Mouse (Mus musculus) stomach, embryonic 14.5 days (tissue): ENCODE results near the gene Mfrp. TPM values are rescaled to one million over a fixed set of nuclear protein-coding genes. Genes with fewer than 3 reads are reported as not detected.

Experiments
- ATAC-seq: fragments of 200-750 bp; cut with Nextera tagmentation; 2 replicates; pipeline ENCODE4 v1.8.0; 2017; ENCODE audit warnings: low read depth, moderate TSS enrichment; ENCODE audit not compliant: insufficient number of reproducible peaks, insufficient read depth, low FRiP score
- H3K27ac ChIP-seq: fragments of 300-500 bp; sonication (generic); 2 replicates; pipeline ENCODE4 v1.5.1; 2014; ENCODE audit warnings: mild to moderate bottlenecking, low read length, moderate library complexity, mixed read lengths
- H3K27me3 ChIP-seq: fragments of 300-500 bp; sonication (generic); 2 replicates; pipeline ENCODE4 v1.6.1; 2014; ENCODE audit warnings: low read length, control low read depth, mixed read lengths; ENCODE audit not compliant: control insufficient read depth, insufficient read depth
- H3K36me3 ChIP-seq: fragments of 300-500 bp; sonication (generic); 2 replicates; pipeline ENCODE4 v1.6.1; 2014; ENCODE audit warnings: mild to moderate bottlenecking, control low read depth, low read length, moderate library complexity, mixed read lengths; ENCODE audit not compliant: control insufficient read depth, insufficient read depth
- H3K4me1 ChIP-seq: fragments of 300-500 bp; sonication (generic); 2 replicates; pipeline ENCODE4 v1.6.1; 2014; ENCODE audit warnings: low read length, control low read depth, mixed read lengths; ENCODE audit not compliant: control insufficient read depth, insufficient read depth
- H3K4me2 ChIP-seq: fragments of 300-500 bp; sonication (generic); replicated peaks from 2 replicates; pipeline ENCODE4 v1.6.1; 2014; ENCODE audit warnings: low read depth, low read length, control low read depth
- H3K4me3 ChIP-seq: fragments of 300-500 bp; sonication (generic); 2 replicates; pipeline ENCODE4 v1.5.1; 2014; ENCODE audit warnings: low read depth, low read length, control low read depth
- H3K9ac ChIP-seq: fragments of 300-500 bp; sonication (generic); replicated peaks from 2 replicates; pipeline ENCODE4 v1.6.1; 2014; ENCODE audit warnings: low read depth, mild to moderate bottlenecking, control low read depth, low read length, moderate library complexity, mixed read lengths
- H3K9me3 ChIP-seq: fragments of 300-500 bp; sonication (generic); 2 replicates; pipeline ENCODE4 v1.6.1; 2016; ENCODE audit warnings: low read depth, low read length, control low read depth; ENCODE audit not compliant: control insufficient read depth
- WGBS: fragments of 180-500 bp; shearing (Covaris S2); extraction: QIAGEN DNeasy Blood & Tissue Kit; methylation state at CpG from one replicate; pipeline ENCODE4 v1.1.7; 2014; 5-methylcytosine and 5-hydroxymethylcytosine counted together
- polyA plus RNA-seq: library from polyadenylated mRNA; unstranded; fragments of >200 nt; fragmentation: Nextera tagmentation; extraction: Ambion mirVana; gene quantifications from 2 replicates; pipeline ENCODE4 v1.2.1, GENCODE M21; 2014

Gene Mfrp
- polyA plus RNA-seq, 1 experiment from 2014 or later: 0.26 TPM

GRCm38 (mm10) chr9:44113105-44113789 lies 11.7 kb downstream of the Mfrp start, which contains the start of the genes Gm49380 and Rnf26:
Gene Gm49380, minus strand, starts transcription at chr9:44113500.
Gene Rnf26, minus strand, starts transcription at chr9:44113517.
- Histone ChIP-seq H3K9ac (peak within 1 kb of the TSS; percentile 79), H3K27ac (peak within 1 kb of the TSS; percentile 75; the same call in 1 of the 2 replicates), H3K4me2 (peak within 1 kb of the TSS; percentile 46), H3K27me3 (no peaks in the 10 kb centered on the region), H3K36me3 (no peaks in the 10 kb centered on the region), H3K4me1 (peaks cover 23% of the 10 kb centered on the region), H3K9me3 (no peaks in the 10 kb centered on the region), H3K4me3 (peak within 1 kb of the TSS; percentile 78)
- WGBS: 1% methylated on average over 51 of the region's 51 CpGs
- peak; percentile 93 for ATAC-seq

- WGBS: 75% methylated on average over 2 of the region's 2 CpGs
- ATAC-seq: no peak
Observed at GRCm38 (mm10) chr9:44114453-44114852, 12.9 kb downstream of the Mfrp start.

DNA sequence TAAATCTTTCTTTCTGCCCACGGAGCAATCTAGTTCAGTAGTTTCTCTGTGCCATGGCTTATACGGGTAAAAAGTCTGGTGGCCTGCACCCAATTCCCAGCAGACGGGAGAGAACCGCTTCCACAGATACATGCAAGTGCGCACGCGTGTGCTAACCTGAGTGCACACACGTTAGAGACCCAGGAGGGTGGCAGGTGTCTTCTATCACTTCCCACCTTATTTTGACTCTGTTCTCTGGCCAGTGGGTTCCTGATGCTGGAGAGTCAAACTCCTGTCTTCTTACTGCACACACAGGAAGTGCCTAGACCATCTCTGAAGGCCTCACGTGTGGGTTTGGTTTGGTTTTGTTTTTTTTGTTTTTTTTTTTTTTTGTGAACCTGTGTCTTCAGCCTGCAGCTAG lies 14.1 kb downstream of the Mfrp start:
- ATAC-seq: no peak
- no peak overlapping the region for H3K27ac ChIP-seq
- no peak overlapping the region for H3K9ac ChIP-seq
- no peak overlapping the region for H3K4me2 ChIP-seq
- WGBS: 83% methylated on average over 9 of the region's 9 CpGs
- H3K4me3 ChIP-seq: no peak overlapping the region
- H3K27me3 ChIP-seq: no peaks in the 10 kb centered on the region
- H3K36me3 ChIP-seq: no peaks in the 10 kb centered on the region
- H3K9me3 ChIP-seq: no peaks in the 10 kb centered on the region
- H3K4me1 ChIP-seq: peaks cover under 1% of the 10 kb centered on the region; the same call in 1 of the 2 replicates

More at GRCm38 (mm10) chr9:44114453-44114852, 12.9 kb downstream of the Mfrp start:
- Histone ChIP-seq H3K9me3 (no peaks in the 10 kb centered on the region), H3K9ac (no peak overlapping the region), H3K4me2 (no peak overlapping the region), H3K27me3 (no peaks in the 10 kb centered on the region), H3K36me3 (no peaks in the 10 kb centered on the region), H3K4me3 (no peak overlapping the region), H3K4me1 (peaks cover 12% of the 10 kb centered on the region), H3K27ac (no peak overlapping the region)

DNA sequence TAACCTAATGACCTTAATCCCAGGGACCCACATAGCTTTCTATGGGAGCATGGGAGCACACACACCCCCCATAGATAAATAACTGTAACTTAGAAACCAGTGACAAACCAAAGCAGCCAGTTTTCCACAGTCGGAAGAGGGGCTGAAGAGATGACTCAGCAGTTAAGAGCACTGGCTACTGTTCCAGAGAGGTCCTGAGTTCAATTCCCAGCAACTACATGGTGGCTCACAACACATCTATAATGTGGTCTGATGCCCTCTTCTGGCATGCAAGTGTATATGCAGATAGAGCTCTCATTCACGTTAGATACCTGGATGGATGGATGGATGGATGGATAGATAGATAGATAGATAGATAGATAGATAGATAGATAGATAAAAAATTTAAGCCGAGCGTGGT lies 14.7 kb downstream of the Mfrp start:
- no peak overlapping the region for H3K4me3 ChIP-seq
- 88% methylated on average over 4 of the region's 4 CpGs for WGBS
- no peaks in the 10 kb centered on the region for H3K4me1 ChIP-seq
- no peaks in the 10 kb centered on the region for H3K9me3 ChIP-seq
- H3K4me2 ChIP-seq: no peak overlapping the region
- no peak overlapping the region for H3K9ac ChIP-seq
- ATAC-seq: no peak
- no peaks in the 10 kb centered on the region for H3K36me3 ChIP-seq
- H3K27me3 ChIP-seq: no peaks in the 10 kb centered on the region
- H3K27ac ChIP-seq: no peak overlapping the region

GRCm38 (mm10) chr9:44119011-44119410 lies 17.5 kb downstream of the Mfrp start:
- no peak for ATAC-seq
- Histone ChIP-seq H3K4me3 (no peak overlapping the region), H3K9ac (no peak overlapping the region), H3K9me3 (no peaks in the 10 kb centered on the region), H3K36me3 (no peaks in the 10 kb centered on the region), H3K4me1 (no peaks in the 10 kb centered on the region), H3K4me2 (no peak overlapping the region), H3K27ac (no peak overlapping the region), H3K27me3 (no peaks in the 10 kb centered on the region)
- WGBS: 54% methylated on average over 5 of the region's 5 CpGs

DNA sequence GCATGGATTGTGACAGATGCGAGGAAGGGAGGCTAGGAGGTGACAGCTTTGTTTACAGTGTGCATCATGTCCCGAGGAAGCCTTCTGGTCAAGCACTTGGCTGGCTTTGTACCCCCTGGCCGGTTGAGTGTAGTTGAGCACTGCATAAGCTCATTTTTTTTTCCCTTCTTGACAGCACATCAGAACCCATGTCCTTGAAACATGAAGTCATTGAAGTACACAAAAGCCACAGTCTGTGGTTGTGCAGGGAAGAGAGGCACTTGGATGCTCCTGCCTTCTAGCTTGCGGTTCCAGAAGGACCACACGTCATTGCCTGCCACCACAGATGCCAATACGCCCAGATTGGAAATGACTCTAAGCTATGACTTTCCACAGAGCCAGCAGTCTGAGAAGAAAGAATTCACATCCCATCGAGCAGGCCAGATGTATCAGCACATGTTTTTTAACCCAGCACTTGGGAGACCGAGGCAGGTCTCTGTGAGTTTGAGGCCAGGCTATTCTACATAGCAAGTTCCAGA lies 18.5 kb downstream of the Mfrp start:
- no peak overlapping the region for H3K4me2 ChIP-seq
- no peak overlapping the region for H3K27ac ChIP-seq
- H3K27me3 ChIP-seq: no peaks in the 10 kb centered on the region
- no peaks in the 10 kb centered on the region for H3K9me3 ChIP-seq
- no peak for ATAC-seq
- no peak overlapping the region for H3K9ac ChIP-seq
- H3K4me3 ChIP-seq: no peak overlapping the region
- H3K4me1 ChIP-seq: no peaks in the 10 kb centered on the region
- 62% methylated on average over 8 of the region's 8 CpGs for WGBS
- H3K36me3 ChIP-seq: no peaks in the 10 kb centered on the region

DNA sequence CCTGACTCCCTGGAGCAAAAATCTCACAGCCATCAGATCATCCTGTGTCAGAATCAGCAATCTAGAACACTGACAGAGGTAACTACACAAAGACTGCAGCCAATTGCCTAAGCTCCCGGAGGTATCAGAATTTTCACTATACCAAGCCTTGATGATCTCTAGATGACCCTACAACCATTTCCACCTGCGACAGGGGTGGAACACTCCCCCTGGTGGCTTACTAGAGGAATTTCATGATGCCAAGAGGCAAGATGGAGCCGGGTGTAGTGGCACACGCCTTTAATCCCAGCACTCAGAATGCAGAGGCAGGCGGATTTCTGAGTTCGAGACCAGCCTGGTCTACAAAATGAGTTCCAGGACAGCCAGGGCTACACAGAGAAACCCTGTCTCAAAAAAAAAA lies 22.8 kb downstream of the Mfrp start:
- H3K4me3 ChIP-seq: no peak overlapping the region
- H3K9me3 ChIP-seq: no peaks in the 10 kb centered on the region
- no peak for ATAC-seq
- no peaks in the 10 kb centered on the region for H3K27me3 ChIP-seq
- peaks cover 3% of the 10 kb centered on the region; the same call in 1 of the 2 replicates for H3K4me1 ChIP-seq
- 77% methylated on average over 6 of the region's 6 CpGs for WGBS
- H3K27ac ChIP-seq: no peak overlapping the region
- no peak overlapping the region for H3K9ac ChIP-seq
- H3K36me3 ChIP-seq: no peaks in the 10 kb centered on the region
- no peak overlapping the region for H3K4me2 ChIP-seq

- Histone ChIP-seq H3K9me3 (no peaks in the 10 kb centered on the region), H3K27me3 (no peaks in the 10 kb centered on the region), H3K4me1 (peaks cover 4% of the 10 kb centered on the region; the same call in 1 of the 2 replicates), H3K27ac (no peak overlapping the region), H3K4me2 (no peak overlapping the region), H3K36me3 (no peaks in the 10 kb centered on the region), H3K9ac (no peak overlapping the region), H3K4me3 (no peak overlapping the region)
- ATAC-seq: no peak
- 50% methylated on average over 5 of the region's 5 CpGs for WGBS
Observed at GRCm38 (mm10) chr9:44125026-44125425, 23.5 kb downstream of the Mfrp start.
